Mouse (Mus musculus): Measurements from ENCODE around the gene Il18.

GRCm38 (mm10) chr9:50554241-50555093 is at the start of gene Il18:
- TF ChIP-seq CTCF (IDR thresholded peaks at IDR 0.05; ENCODE audit: borderline replicate concordance, extremely low read depth, insufficient read depth, insufficient read length) (no peak), POLR2A (IDR thresholded peaks at IDR 0.05; ENCODE audit: borderline replicate concordance, extremely low read depth, insufficient read depth, insufficient read length, poor library complexity, severe bottlenecking) (peak; percentile 17; the same call in 1 of the 2 replicates)

All from brain, embryonic 14.5 days (tissue).